In genomic region chr10:121239065-121239464, GRCm38 (mm10) we compare ENCODE assay signal across 14 mouse cellular contexts.
"Had no signal": no experiment of that assay in that cellular context is flagged by ENCODE, and none has a peak within 500 bp of the region (broad histone marks: within the 10 kb centered on the region; RNA-seq: fewer than 3 reads in every experiment).

No protein-coding gene starts in this region.

- H3K4me2 ChIP-seq: lung, embryonic 14.5 days; midbrain, embryonic 13.5 days; neural tube, embryonic 13.5 days; neural tube, embryonic 15.5 days had no signal

- H3K27me3 ChIP-seq: midbrain, embryonic 13.5 days; neural tube, embryonic 13.5 days; neural tube, embryonic 15.5 days had no signal

- H3K9me3 ChIP-seq: midbrain, embryonic 13.5 days; neural tube, embryonic 13.5 days; neural tube, embryonic 15.5 days had no signal

- H3K4me3 ChIP-seq: midbrain, embryonic 10.5 days; midbrain, embryonic 13.5 days; myocyte; neural tube, embryonic 13.5 days; neural tube, embryonic 15.5 days had no signal

- H3K27ac ChIP-seq: midbrain, embryonic 10.5 days; neural tube, embryonic 13.5 days; neural tube, embryonic 15.5 days had no signal

- H3K9ac ChIP-seq: lung, embryonic 14.5 days; midbrain, embryonic 13.5 days; neural tube, embryonic 13.5 days; neural tube, embryonic 15.5 days had no signal

- H3K36me3 ChIP-seq: midbrain, embryonic 10.5 days; midbrain, embryonic 13.5 days; neural tube, embryonic 13.5 days; neural tube, embryonic 15.5 days had no signal

- DNase-seq: lung, adult 18-20 months; lung, embryonic 14.5 days; lung, postnatal 10 days; lung, postnatal 4 days; right cerebral cortex, postnatal 14 days; thymus, adult 18-20 months; thymus, postnatal 14 days; thymus, postnatal 36 days had no signal

- ATAC-seq: midbrain, embryonic 16.5 days had no signal
